Mouse (Mus musculus): Measurements from ENCODE around the gene Cbln1. TPM values are rescaled to one million over a fixed set of nuclear protein-coding genes. Genes with fewer than 3 reads are reported as not detected.

Cbln1 gene
- total RNA-seq, 4 experiments from 2014 or later: 0.18 to 0.70 (median 0.41) TPM; not detected in 1

- no peak for DNase-seq
These were observed 2.2 kb downstream of the Cbln1 start for GRCm38 (mm10) chr8:87469931-87470833.

- no peak for DNase-seq
These were observed 3.2 kb downstream of the Cbln1 start for GRCm38 (mm10) chr8:87468958-87469815.

- no peak for DNase-seq
These were observed 3.9 kb downstream of the Cbln1 start for GRCm38 (mm10) chr8:87468416-87468957.

GRCm38 (mm10) chr8:87467906-87468305, 4.5 kb downstream of the Cbln1 start:
- no peak for DNase-seq

- no peak for DNase-seq
These were observed 5.3 kb downstream of the Cbln1 start for GRCm38 (mm10) chr8:87466936-87467602.

GRCm38 (mm10) chr8:87466335-87466734, 6.1 kb downstream of the Cbln1 start:
- DNase-seq: no peak

GRCm38 (mm10) chr8:87464446-87464845, 8.0 kb downstream of the Cbln1 start:
- no peak for DNase-seq

- no peak for DNase-seq
These were observed 10.6 kb downstream of the Cbln1 start for GRCm38 (mm10) chr8:87461801-87462200.

GRCm38 (mm10) chr8:87456949-87457348, 15.5 kb downstream of the Cbln1 start:
- no peak for DNase-seq

GRCm38 (mm10) chr8:87452815-87453214, 19.6 kb downstream of the Cbln1 start:
- DNase-seq: no peak

GRCm38 (mm10) chr8:87451737-87452136, 20.7 kb downstream of the Cbln1 start:
- DNase-seq: no peak

- DNase-seq: no peak
These were observed 37.8 kb downstream of the Cbln1 start for GRCm38 (mm10) chr8:87434592-87434991.

GRCm38 (mm10) chr8:87427188-87427587, 45.2 kb downstream of the Cbln1 start:
- DNase-seq: no peak

- DNase-seq: peak; percentile 13
These were observed 47.7 kb downstream of the Cbln1 start for GRCm38 (mm10) chr8:87424706-87425105.

GRCm38 (mm10) chr8:87421697-87422096, 50.7 kb downstream of the Cbln1 start:
- DNase-seq: no peak

Other genes with a start within 250 kb of the Cbln1 start
- gene 4933402J07Rik, start 91.2 kb upstream of the Cbln1 start, total RNA-seq (2022): under 1 TPM in 1 of 4 experiments, not detected in 3; 0.37 TPM

Measured in adrenal gland, adult 8-10 months (tissue).